Mouse (Mus musculus): Measurements from ENCODE around the gene Slc39a3. TPM values are rescaled to one million over a fixed set of nuclear protein-coding genes. Genes with fewer than 3 reads are reported as not detected.

The Slc39a3 gene
- polyA plus RNA-seq, 2 experiments from 2014 or later, result 3.2 to 4.0 TPM

GRCm38 (mm10) chr10:80981564-80982112, 55.6 kb downstream of the Slc39a3 start:
- ATAC-seq, result no peak

Other genes with a start within 250 kb of the Slc39a3 start
- 10 to 100 TPM; 18.9 to 19.9 TPM for gene Sf3a2, start 239.2 kb downstream of the Slc39a3 start, polyA plus RNA-seq (2017; shearing (Covaris generic))
- gene Plekhj1, start 238.8 kb downstream of the Slc39a3 start, polyA plus RNA-seq (2017; shearing (Covaris generic)), result 100 to 1,000 TPM; 121 to 156 TPM
- gene Amh, start 232.2 kb downstream of the Slc39a3 start, polyA plus RNA-seq (2017; shearing (Covaris generic)), result not detected
- not detected for gene Jsrp1, start 223.9 kb downstream of the Slc39a3 start, polyA plus RNA-seq (2017; shearing (Covaris generic))
- 1,000 to 10,000 TPM; 1,826 to 2,667 TPM for gene Oaz1, start 210.8 kb downstream of the Slc39a3 start, polyA plus RNA-seq (2017; shearing (Covaris generic))
- gene Lingo3, start 193.4 kb downstream of the Slc39a3 start, polyA plus RNA-seq (2017; shearing (Covaris generic)), result not detected
- gene Lsm7, start 182.2 kb downstream of the Slc39a3 start, polyA plus RNA-seq (2017; shearing (Covaris generic)), result 100 to 1,000 TPM; 202 to 214 TPM
- gene Sppl2b, start 182.2 kb downstream of the Slc39a3 start, polyA plus RNA-seq (2017; shearing (Covaris generic)), result 10 to 100 TPM in 1 of 2 experiments, 1 to 10 TPM in 1; 8.9 to 18.4 TPM
- gene Tmprss9, start 165.6 kb downstream of the Slc39a3 start, polyA plus RNA-seq (2017; shearing (Covaris generic)), result not detected
- gene Timm13, start 136.5 kb downstream of the Slc39a3 start, polyA plus RNA-seq (2017; shearing (Covaris generic)), result 100 to 1,000 TPM; 228 to 262 TPM
- gene Lmnb2, start 119.2 kb downstream of the Slc39a3 start, polyA plus RNA-seq (2017; shearing (Covaris generic)), result 1 to 10 TPM; 2.8 to 4.5 TPM
- 10 to 100 TPM; 22.8 to 45.2 TPM for gene Gadd45b, start 107.4 kb downstream of the Slc39a3 start, polyA plus RNA-seq (2017; shearing (Covaris generic))
- not detected for gene Gng7, start 22.5 kb downstream of the Slc39a3 start, polyA plus RNA-seq (2017; shearing (Covaris generic))
- gene Diras1, start 11.8 kb downstream of the Slc39a3 start, polyA plus RNA-seq (2017; shearing (Covaris generic)), result under 1 TPM in 1 of 2 experiments, not detected in 1; 0.11 TPM
- 10 to 100 TPM; 54.7 to 68.3 TPM for gene Sgta, start 22.8 kb upstream of the Slc39a3 start, polyA plus RNA-seq (2017; shearing (Covaris generic))
- gene Thop1, start 32.6 kb upstream of the Slc39a3 start, polyA plus RNA-seq (2017; shearing (Covaris generic)), result 1 to 10 TPM; 2.8 to 4.5 TPM
- gene Creb3l3, start 61.4 kb upstream of the Slc39a3 start, polyA plus RNA-seq (2017; shearing (Covaris generic)), result not detected
- 10 to 100 TPM; 21.3 to 26.5 TPM for gene Map2k2, start 68.5 kb upstream of the Slc39a3 start, polyA plus RNA-seq (2017; shearing (Covaris generic))
- 10 to 100 TPM; 10.7 to 12.4 TPM for gene Zbtb7a, start 97.8 kb upstream of the Slc39a3 start, polyA plus RNA-seq (2017; shearing (Covaris generic))
- 10 to 100 TPM; 17.6 to 23.8 TPM for gene Pias4, start 130.5 kb upstream of the Slc39a3 start, polyA plus RNA-seq (2017; shearing (Covaris generic))
- 1,000 to 10,000 TPM in 1 of 2 experiments, 100 to 1,000 TPM in 1; 933 to 1,303 TPM for gene Eef2, start 139.2 kb upstream of the Slc39a3 start, polyA plus RNA-seq (2017; shearing (Covaris generic))
- gene Dapk3, start 145.6 kb upstream of the Slc39a3 start, polyA plus RNA-seq (2017; shearing (Covaris generic)), result 1 to 10 TPM; 4.1 to 4.9 TPM
- not detected for gene 4930442H23Rik, start 146.4 kb upstream of the Slc39a3 start, polyA plus RNA-seq (2017; shearing (Covaris generic))
- under 1 TPM in 1 of 2 experiments, not detected in 1; 0.17 TPM for gene Nmrk2, start 164.6 kb upstream of the Slc39a3 start, polyA plus RNA-seq (2017; shearing (Covaris generic))
- gene Atcay, start 193.4 kb upstream of the Slc39a3 start, polyA plus RNA-seq (2017; shearing (Covaris generic)), result 1 to 10 TPM; 4.0 to 5.0 TPM
- 1 to 10 TPM in 1 of 2 experiments, under 1 TPM in 1; 0.79 to 1.5 TPM for gene Zfr2, start 195.7 kb upstream of the Slc39a3 start, polyA plus RNA-seq (2017; shearing (Covaris generic))
- gene Matk, start 215.5 kb upstream of the Slc39a3 start, polyA plus RNA-seq (2017; shearing (Covaris generic)), result 10 to 100 TPM; 54.3 to 64.7 TPM
- gene Mrpl54, start 229.5 kb upstream of the Slc39a3 start, polyA plus RNA-seq (2017; shearing (Covaris generic)), result 100 to 1,000 TPM; 148 to 166 TPM
- gene Apba3, start 229.5 kb upstream of the Slc39a3 start, polyA plus RNA-seq (2017; shearing (Covaris generic)), result 10 to 100 TPM; 10.2 to 18.0 TPM